Mouse (Mus musculus) hindbrain, embryonic 16.5 days (tissue): ENCODE measurements around the gene Sbf2. TPM values are rescaled to one million over a fixed set of nuclear protein-coding genes. Genes with fewer than 3 reads are reported as not detected.

Source experiments
- ATAC-seq: fragments of 200-750 bp; cut with Nextera tagmentation; 2 replicates; pipeline ENCODE4 v1.8.0; 2017; ENCODE audit warnings: moderate TSS enrichment, moderate library complexity
- H3K27ac ChIP-seq: fragments of 300-500 bp; sonication (generic); 2 replicates; pipeline ENCODE4 v1.5.1; 2014; ENCODE audit warnings: low read depth, mild to moderate bottlenecking, control low read depth, low read length, moderate library complexity
- H3K27me3 ChIP-seq: fragments of 300-500 bp; sonication (generic); replicated peaks from 2 replicates; pipeline ENCODE4 v1.6.1; 2014; ENCODE audit warnings: low read length; ENCODE audit not compliant: control insufficient read depth, insufficient read depth
- H3K36me3 ChIP-seq: fragments of 300-500 bp; sonication (generic); 2 replicates; pipeline ENCODE4 v1.6.1; 2014; ENCODE audit warnings: mild to moderate bottlenecking, low read length, moderate library complexity, mixed read lengths; ENCODE audit not compliant: control insufficient read depth, insufficient read depth
- H3K4me1 ChIP-seq: fragments of 300-500 bp; sonication (generic); 2 replicates; pipeline ENCODE4 v1.6.1; 2014; ENCODE audit warnings: low read depth, low read length; ENCODE audit not compliant: control insufficient read depth, insufficient read depth
- H3K4me2 ChIP-seq: fragments of 300-500 bp; sonication (generic); 2 replicates; pipeline ENCODE4 v1.6.1; 2014; ENCODE audit warnings: mild to moderate bottlenecking, low read length, control low read depth, moderate library complexity
- H3K4me3 ChIP-seq: fragments of 300-500 bp; sonication (generic); 2 replicates; pipeline ENCODE4 v1.5.1; 2014; ENCODE audit warnings: mild to moderate bottlenecking, low read length, control low read depth, moderate library complexity
- H3K9ac ChIP-seq: fragments of 300-500 bp; sonication (generic); 2 replicates; pipeline ENCODE4 v1.6.1; 2014; ENCODE audit warnings: low read depth, mild to moderate bottlenecking, control low read depth, low read length, moderate library complexity
- H3K9me3 ChIP-seq: fragments of 300-500 bp; sonication (generic); 2 replicates; pipeline ENCODE4 v1.6.1; 2014; ENCODE audit warnings: mild to moderate bottlenecking, low read length, moderate library complexity; ENCODE audit not compliant: control insufficient read depth
- WGBS: fragments of 180-500 bp; shearing (Covaris S2); extraction: QIAGEN DNeasy Blood & Tissue Kit; methylation state at CpG from one replicate; pipeline ENCODE4 v1.1.7; 2014; 5-methylcytosine and 5-hydroxymethylcytosine counted together
- polyA plus RNA-seq: library from polyadenylated mRNA; unstranded; fragments of >200 nt; fragmentation: Nextera tagmentation; extraction: Ambion mirVana; gene quantifications from 2 replicates; pipeline ENCODE4 v1.2.1, GENCODE M21; 2015

Gene Sbf2
- polyA plus RNA-seq, 1 experiment from 2014 or later = 51.8 TPM

DNA sequence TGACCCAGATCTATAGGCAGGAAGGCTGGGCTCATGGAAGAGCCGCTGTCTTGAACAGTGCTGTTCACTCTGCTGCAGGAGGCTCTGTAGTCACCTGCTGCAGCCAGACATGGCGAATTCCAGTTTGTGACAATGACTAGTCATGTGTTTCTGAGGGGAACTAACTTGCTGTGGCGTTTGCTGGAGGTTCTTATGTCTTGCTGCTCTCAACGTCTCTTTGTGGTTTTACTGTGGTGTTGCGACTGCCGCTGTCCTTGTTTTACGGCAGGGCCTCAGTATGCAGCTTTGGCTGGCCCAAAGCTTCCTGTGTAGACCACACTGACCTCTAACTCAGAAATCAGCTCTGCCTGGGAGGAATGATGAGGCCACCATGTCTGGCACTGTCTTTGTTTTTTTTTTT is 344.3 kb downstream of the Sbf2 start:
- H3K27ac ChIP-seq = no peak overlapping the region
- no peaks in the 10 kb centered on the region for H3K27me3 ChIP-seq
- H3K4me3 ChIP-seq = no peak overlapping the region
- H3K4me2 ChIP-seq = no peak overlapping the region
- WGBS = 96% methylated on average over 7 of the region's 7 CpGs
- H3K9ac ChIP-seq = no peak overlapping the region
- H3K9me3 ChIP-seq = no peaks in the 10 kb centered on the region
- no peaks in the 10 kb centered on the region for H3K4me1 ChIP-seq
- ATAC-seq = no peak
- no peaks in the 10 kb centered on the region for H3K36me3 ChIP-seq

DNA sequence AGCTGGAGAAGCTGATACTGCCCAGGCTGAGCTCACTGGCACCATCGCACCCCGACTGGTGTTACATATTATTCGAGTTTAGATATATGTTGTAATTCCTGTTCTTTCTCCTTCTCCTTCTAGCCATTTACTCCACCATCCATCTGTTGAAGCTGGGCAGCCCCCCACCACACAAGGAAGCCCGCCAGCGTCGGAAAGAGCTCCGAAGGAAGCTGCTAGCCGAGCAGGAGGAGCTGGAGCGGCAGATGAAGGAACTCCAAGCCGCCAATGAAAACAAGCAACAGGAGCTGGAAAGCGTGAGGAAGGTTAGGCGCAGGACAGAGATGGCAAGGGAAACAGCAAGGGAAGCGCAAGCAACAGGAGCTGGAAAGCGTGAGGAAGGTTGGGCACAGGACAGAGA is 344.9 kb downstream of the Sbf2 start:
- no peak for ATAC-seq
- Histone ChIP-seq H3K9me3 (no peaks in the 10 kb centered on the region), H3K4me3 (no peak overlapping the region), H3K27ac (no peak overlapping the region), H3K36me3 (no peaks in the 10 kb centered on the region), H3K9ac (no peak overlapping the region), H3K27me3 (no peaks in the 10 kb centered on the region), H3K4me1 (no peaks in the 10 kb centered on the region), H3K4me2 (no peak overlapping the region)
- WGBS = 90% methylated on average over 14 of the region's 14 CpGs

DNA sequence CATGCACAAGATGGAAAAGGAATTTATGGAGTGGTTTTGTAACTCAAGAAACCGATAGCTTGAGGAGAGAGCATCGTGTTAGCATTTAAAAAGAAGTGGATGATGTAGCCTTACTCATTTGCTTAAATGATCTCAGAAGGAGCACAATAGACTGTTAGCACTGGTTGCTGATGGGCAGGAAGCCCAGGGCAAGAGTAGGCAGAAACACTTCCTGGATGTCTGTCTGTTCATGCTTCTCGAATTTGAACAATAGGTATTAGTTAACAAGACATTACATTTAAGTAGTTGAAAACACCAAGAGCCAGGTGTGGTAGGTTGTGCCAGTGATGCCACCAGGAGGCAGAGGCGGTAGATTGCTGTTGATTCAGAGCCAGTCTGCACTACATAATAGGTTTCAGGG is 346.2 kb downstream of the Sbf2 start:
- Histone ChIP-seq H3K27ac (no peak overlapping the region), H3K9ac (no peak overlapping the region), H3K4me3 (no peak overlapping the region), H3K4me2 (no peak overlapping the region), H3K9me3 (no peaks in the 10 kb centered on the region), H3K4me1 (no peaks in the 10 kb centered on the region), H3K36me3 (no peaks in the 10 kb centered on the region), H3K27me3 (no peaks in the 10 kb centered on the region)
- 72% methylated on average over 4 of the region's 4 CpGs for WGBS
- ATAC-seq = no peak

DNA sequence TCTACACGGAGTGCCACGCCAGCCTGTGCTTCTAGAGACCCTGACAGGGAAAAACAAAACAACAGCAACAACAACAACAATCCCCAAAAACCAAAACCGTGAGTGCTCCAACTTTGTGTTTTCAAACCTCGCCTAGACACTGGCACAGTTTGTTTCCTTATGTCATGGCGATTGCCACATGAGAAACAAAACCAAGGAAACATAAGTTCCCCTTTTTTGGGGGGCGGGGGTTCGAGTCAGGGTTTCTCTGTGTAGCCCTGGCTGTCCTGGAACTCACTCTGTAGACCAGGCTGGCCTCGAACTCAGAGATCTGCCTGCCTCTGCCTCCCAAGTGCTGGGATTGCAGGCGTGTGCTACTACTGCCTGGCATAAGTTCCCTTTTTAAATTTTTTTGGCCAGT is 346.7 kb downstream of the Sbf2 start:
- WGBS = 95% methylated on average over 9 of the region's 9 CpGs
- Histone ChIP-seq H3K4me2 (no peak overlapping the region), H3K4me3 (no peak overlapping the region), H3K36me3 (no peaks in the 10 kb centered on the region), H3K9ac (no peak overlapping the region), H3K9me3 (no peaks in the 10 kb centered on the region), H3K27ac (no peak overlapping the region), H3K4me1 (no peaks in the 10 kb centered on the region), H3K27me3 (no peaks in the 10 kb centered on the region)
- ATAC-seq = no peak

DNA sequence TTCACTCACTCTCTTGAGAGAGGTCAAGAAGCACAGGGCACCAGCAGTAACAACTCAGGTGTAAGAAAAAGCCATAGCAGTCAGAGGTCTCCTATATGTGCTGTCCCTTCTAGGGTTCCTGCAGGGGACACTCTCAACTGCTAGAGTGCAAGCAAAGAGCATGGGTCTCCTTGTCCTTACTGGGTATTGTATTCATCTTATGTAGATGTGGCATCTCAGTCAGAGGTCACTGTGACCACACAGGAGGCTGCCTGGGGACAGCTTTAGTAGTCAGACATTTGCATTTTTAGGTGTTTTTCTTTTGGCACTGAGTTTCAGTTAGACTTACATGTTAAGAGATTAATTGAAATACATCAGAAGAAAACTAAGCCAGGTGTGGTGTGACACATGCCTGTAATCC is 347.7 kb downstream of the Sbf2 start:
- Histone ChIP-seq H3K36me3 (no peaks in the 10 kb centered on the region), H3K27ac (no peak overlapping the region), H3K4me2 (no peak overlapping the region), H3K9me3 (no peaks in the 10 kb centered on the region), H3K4me1 (no peaks in the 10 kb centered on the region), H3K4me3 (no peak overlapping the region), H3K27me3 (no peaks in the 10 kb centered on the region), H3K9ac (no peak overlapping the region)
- no peak for ATAC-seq

DNA sequence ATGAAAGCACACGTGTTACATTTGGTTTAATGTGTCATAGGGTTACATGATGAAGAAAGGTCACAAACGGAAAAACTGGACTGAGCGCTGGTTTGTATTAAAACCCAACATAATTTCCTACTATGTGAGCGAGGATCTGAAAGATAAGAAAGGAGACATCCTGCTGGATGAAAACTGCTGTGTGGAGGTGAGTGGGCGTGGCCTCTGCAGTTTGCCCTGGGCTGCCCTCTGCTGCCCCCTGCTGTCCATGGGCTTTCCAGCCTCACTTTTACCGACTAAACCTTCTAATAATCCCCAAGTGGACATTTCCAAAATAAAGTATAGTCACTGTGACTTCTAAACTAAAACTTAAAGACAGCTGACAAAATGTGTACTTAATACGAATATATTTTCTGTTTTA is 348.9 kb downstream of the Sbf2 start:
- no peak overlapping the region for H3K27ac ChIP-seq
- no peak overlapping the region for H3K4me3 ChIP-seq
- WGBS = 36% methylated on average over 7 of the region's 7 CpGs
- H3K4me1 ChIP-seq = no peaks in the 10 kb centered on the region
- no peak for ATAC-seq
- H3K27me3 ChIP-seq = no peaks in the 10 kb centered on the region
- H3K36me3 ChIP-seq = no peaks in the 10 kb centered on the region
- no peaks in the 10 kb centered on the region for H3K9me3 ChIP-seq
- H3K4me2 ChIP-seq = no peak overlapping the region
- no peak overlapping the region for H3K9ac ChIP-seq

DNA sequence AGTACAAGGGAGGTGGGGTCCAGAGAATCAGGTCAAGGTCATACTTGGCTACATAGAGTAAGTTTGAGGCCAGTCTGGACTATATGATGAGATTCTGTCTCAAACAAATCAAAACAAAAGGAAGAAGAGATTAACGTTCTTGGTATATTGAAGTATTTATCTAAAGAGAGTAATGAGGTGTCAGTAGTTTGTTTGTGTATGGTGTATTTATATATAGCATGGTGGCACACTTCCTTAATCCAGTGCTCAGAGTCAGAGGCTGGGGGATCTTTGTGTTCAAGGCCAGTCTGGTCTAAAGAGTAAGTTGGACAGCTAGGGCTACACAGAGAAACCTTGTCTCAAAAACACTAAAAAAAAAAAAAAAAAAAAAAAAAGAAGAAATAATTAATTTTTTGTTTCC is 351.2 kb downstream of the Sbf2 start:
- Histone ChIP-seq H3K4me3 (no peak overlapping the region), H3K36me3 (no peaks in the 10 kb centered on the region), H3K9me3 (no peaks in the 10 kb centered on the region), H3K4me2 (no peak overlapping the region), H3K27me3 (no peaks in the 10 kb centered on the region), H3K9ac (no peak overlapping the region), H3K4me1 (no peaks in the 10 kb centered on the region), H3K27ac (no peak overlapping the region)
- WGBS = 86% methylated on average over 1 of the region's 1 CpGs
- ATAC-seq = no peak

DNA sequence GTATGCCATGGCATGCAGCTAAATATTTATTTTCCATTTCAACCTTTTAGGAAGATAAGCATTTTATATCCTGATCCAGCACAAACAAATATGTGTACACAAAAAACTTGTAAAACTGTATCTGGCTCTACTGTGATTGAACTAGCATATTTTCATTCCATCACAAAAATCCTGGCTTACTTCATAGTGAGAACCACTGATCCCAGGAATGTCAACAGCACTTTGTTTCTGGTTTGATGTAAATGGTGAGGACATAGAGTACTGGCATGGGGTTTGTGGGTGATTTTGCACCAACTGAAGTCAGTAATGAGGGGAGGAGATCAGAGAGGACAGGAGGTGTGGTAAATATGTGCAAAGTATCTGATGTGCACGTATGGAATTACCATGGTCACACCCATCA is 352.1 kb downstream of the Sbf2 start:
- Histone ChIP-seq H3K4me1 (no peaks in the 10 kb centered on the region), H3K4me3 (no peak overlapping the region), H3K27ac (no peak overlapping the region), H3K4me2 (no peak overlapping the region), H3K36me3 (no peaks in the 10 kb centered on the region), H3K9ac (no peak overlapping the region), H3K27me3 (no peaks in the 10 kb centered on the region), H3K9me3 (no peaks in the 10 kb centered on the region)
- no peak for ATAC-seq
- WGBS = 74% methylated on average over 1 of the region's 1 CpGs

DNA sequence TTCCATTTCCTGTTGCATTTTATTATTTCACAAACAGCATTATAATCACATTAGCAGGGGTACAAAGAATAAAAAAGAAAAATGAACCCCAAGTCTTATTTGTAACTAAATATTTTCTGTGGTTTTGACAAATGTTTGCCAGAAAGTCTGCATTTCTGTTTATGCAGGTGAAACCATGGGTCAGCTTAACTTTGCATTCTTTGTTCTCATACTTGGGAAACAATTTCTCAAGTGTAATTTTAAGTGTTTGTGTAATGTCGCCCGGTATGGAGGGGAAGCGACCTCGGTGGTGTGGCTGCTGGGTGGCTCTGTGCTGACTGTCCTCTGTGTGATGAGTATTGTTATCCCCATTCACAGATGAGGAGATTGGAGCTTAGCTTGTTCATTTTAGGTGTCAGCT is 352.9 kb downstream of the Sbf2 start:
- no peaks in the 10 kb centered on the region for H3K9me3 ChIP-seq
- H3K36me3 ChIP-seq = no peaks in the 10 kb centered on the region
- no peak for ATAC-seq
- H3K4me1 ChIP-seq = no peaks in the 10 kb centered on the region
- 85% methylated on average over 4 of the region's 4 CpGs for WGBS
- no peak overlapping the region for H3K4me2 ChIP-seq
- H3K9ac ChIP-seq = no peak overlapping the region
- no peaks in the 10 kb centered on the region for H3K27me3 ChIP-seq
- no peak overlapping the region for H3K27ac ChIP-seq
- no peak overlapping the region for H3K4me3 ChIP-seq

DNA sequence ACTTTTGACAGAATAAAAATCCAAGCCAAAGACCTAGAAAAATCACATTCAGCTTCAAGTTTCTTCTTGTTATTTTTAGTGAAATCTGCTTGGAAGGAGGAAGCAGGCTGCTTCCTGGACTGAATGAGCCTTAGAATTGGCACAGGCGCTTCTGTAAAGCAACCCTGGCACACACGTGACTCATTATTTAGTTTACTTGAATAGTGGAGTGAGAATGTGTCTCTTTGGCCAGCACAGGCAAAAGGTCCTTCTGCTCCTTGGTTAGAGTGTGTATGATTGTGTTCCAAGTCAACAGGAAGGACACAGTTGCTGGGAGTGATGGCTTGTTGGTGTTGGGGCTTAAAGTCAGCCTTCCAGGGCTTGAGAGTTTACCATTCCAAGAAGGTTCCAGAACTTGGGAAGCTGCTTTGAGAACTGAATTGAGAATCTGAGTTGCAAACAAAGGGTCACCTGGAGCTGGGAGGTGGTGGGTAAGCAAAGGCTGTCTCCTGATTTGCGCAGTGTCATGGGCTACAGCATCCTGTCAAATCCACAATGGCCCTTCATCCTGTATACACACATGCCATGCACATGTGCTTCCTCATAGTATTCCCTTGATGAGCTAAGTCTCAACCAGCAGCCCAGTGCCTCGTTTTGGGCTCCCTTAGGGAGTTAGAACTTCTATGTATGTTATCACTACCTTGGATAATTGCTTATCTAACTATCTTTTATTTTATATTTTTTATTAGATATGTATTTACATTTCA is 354.6 kb downstream of the Sbf2 start:
- ATAC-seq = no peak
- H3K9me3 ChIP-seq = no peaks in the 10 kb centered on the region
- H3K4me3 ChIP-seq = no peak overlapping the region
- no peaks in the 10 kb centered on the region for H3K4me1 ChIP-seq
- H3K27me3 ChIP-seq = no peaks in the 10 kb centered on the region
- H3K27ac ChIP-seq = 0 out of 2 replicates have a peak overlapping the region, but pooled peaks have one; percentile 21
- no peak overlapping the region for H3K9ac ChIP-seq
- H3K36me3 ChIP-seq = no peaks in the 10 kb centered on the region
- H3K4me2 ChIP-seq = no peak overlapping the region
- WGBS = 75% methylated on average over 4 of the region's 4 CpGs
